In the genomic region with DNA sequence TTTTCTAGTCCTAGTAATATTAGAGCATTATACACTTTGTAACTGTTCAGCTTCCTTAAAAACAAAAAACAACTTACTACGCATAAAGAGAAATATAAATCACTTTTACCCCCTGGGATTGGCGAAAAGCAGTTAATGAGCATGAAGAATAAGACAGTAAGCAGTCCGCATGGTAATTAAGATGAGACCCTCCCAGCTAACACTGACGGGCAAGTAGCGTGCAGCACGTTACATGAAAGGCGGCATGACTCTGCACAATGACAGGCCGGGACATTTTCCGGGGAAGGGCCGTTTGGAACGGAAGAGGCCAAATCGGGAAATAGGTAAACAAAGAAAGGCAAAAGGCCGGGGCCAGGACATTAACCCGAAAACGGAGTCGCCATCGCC, we compare ENCODE assay signal across 8 mouse cellular contexts. TPM values are rescaled to one million over a fixed set of nuclear protein-coding genes. Genes with fewer than 3 reads are reported as not detected.
A peak's percentile ranks its signal among the peaks of the same experiment; 100 is the strongest.
DNase-seq lines count a peak whose midpoint lies in the region; ATAC-seq and TF ChIP-seq lines count a peak whose summit lies in the region.

No protein-coding gene starts in this region.

- H3K9me3 ChIP-seq in MEL (replicated peaks; ENCODE audit: insufficient read depth, low read length) = no peaks in the 10 kb centered on the region
- H3K9me3 ChIP-seq in kidney, embryonic 15.5 days (replicated peaks) = no peaks in the 10 kb centered on the region

- H3K27me3 ChIP-seq in heart, adult 2 months (ENCODE audit: control insufficient read depth, insufficient read depth, low read length) = no peaks in the 10 kb centered on the region
- H3K27me3 ChIP-seq in MEL (ENCODE audit: control insufficient read depth in 1 of 2, insufficient read depth in 2 of 2, low read length in 2 of 2) = no peaks in the 10 kb centered on the region
- no peaks in the 10 kb centered on the region for H3K27me3 ChIP-seq in kidney, embryonic 15.5 days

- H3K4me1 ChIP-seq in heart, adult 2 months (ENCODE audit: control insufficient read depth, insufficient read depth, low read length) = peaks cover 7% of the 10 kb centered on the region
- H3K4me1 ChIP-seq in MEL (ENCODE audit: control insufficient read depth in 1 of 2, insufficient read depth in 2 of 2, low read length in 2 of 2) = peaks cover 5 to 6% of the 10 kb centered on the region in 2 experiments; a peak in 3 of 4 replicates
- H3K4me1 ChIP-seq in kidney, embryonic 15.5 days = peaks cover 29% of the 10 kb centered on the region

- ATAC-seq in erythroid progenitor cell, adult 5-6 weeks (replicated peaks; ENCODE audit: low FRiP score, poor library complexity, severe bottlenecking) = peak; percentile 66
- ATAC-seq in kidney, embryonic 15.5 days (replicated peaks; ENCODE audit: low FRiP score) = peak; percentile 77

- peak overlapping the region; percentile 96 for H3K9ac ChIP-seq in heart, adult 2 months (ENCODE audit: low read depth, low read length)
- peak overlapping the region; percentile 100 for H3K9ac ChIP-seq in MEL (ENCODE audit: control insufficient read depth, low read depth, low read length, poor library complexity, severe bottlenecking)
- peak overlapping the region; percentile 80 for H3K9ac ChIP-seq in kidney, embryonic 15.5 days

- DNase-seq in heart, adult 2 months = no peak
- no peak for DNase-seq in heart, postnatal 4 days
- DNase-seq in MEL (ENCODE audit: low read depth, low spot score) = peak; percentile 94
- DNase-seq in lung, postnatal 25 days (ENCODE audit: low spot score) = peak; percentile 93
- peak; percentile 93 for DNase-seq in yolk sac, embryonic 10.5 days (ENCODE audit: low spot score)
- DNase-seq in ovary, postnatal 14 days (ENCODE audit: low spot score) = no peak

- under 1% methylated on average over 17 of the region's 17 CpGs for WGBS in heart, adult 2 months
- 0% methylated on average over 17 of the region's 17 CpGs for WGBS in kidney, embryonic 15.5 days

- H3K36me3 ChIP-seq in heart, adult 2 months (ENCODE audit: control insufficient read depth, insufficient read depth, low read length) = peaks cover 33% of the 10 kb centered on the region
- H3K36me3 ChIP-seq in MEL (ENCODE audit: control insufficient read depth in 1 of 2, insufficient read depth in 2 of 2, low read length in 2 of 2) = peaks cover 9 to 31% of the 10 kb centered on the region in 2 experiments
- H3K36me3 ChIP-seq in kidney, embryonic 15.5 days = peaks cover 25% of the 10 kb centered on the region

- peak overlapping the region; percentile 63 for H3K4me2 ChIP-seq in kidney, embryonic 15.5 days

- peak; percentile 93 for TF ChIP-seq POLR2A in heart, adult 2 months (IDR thresholded peaks at IDR 0.05; ENCODE audit: insufficient read depth, low read depth, low read length)
- peak in 1 of 2 experiments; percentile 74; a peak in 2 of 4 replicates for TF ChIP-seq POLR2A in MEL (IDR thresholded peaks at IDR 0.05; ENCODE audit: control insufficient read depth in 1 of 2, insufficient read depth in 1 of 2, low read depth in 1 of 2, low read length in 2 of 2, poor library complexity in 1 of 2)

- no peak for TF ChIP-seq RAD21 in MEL (IDR thresholded peaks at IDR 0.05; ENCODE audit: low read depth, low read length)

- no peaks in the 10 kb centered on the region for H3K79me2 ChIP-seq in heart, adult 2 months (replicated peaks; ENCODE audit: control insufficient read depth, insufficient read depth, low read length)
- peaks cover 10% of the 10 kb centered on the region; the same call in 1 of the 2 replicates for H3K79me2 ChIP-seq in MEL (ENCODE audit: control insufficient read depth, insufficient read depth, low read length, poor library complexity)

- intact Hi-C loops in heart, adult 2 months (cut with DNase I) = loop anchor here (1.0 to 10.0 kb wide), 3 partner anchors 51 to 133 kb away; partner anchors contain the start of genes Desi2 and Efcab2

- peak overlapping the region; percentile 99 for H3K27ac ChIP-seq in heart, adult 2 months
- H3K27ac ChIP-seq in MEL (ENCODE audit: control insufficient read depth, low read depth, low read length) = peak overlapping the region; percentile 100
- H3K27ac ChIP-seq in kidney, embryonic 15.5 days = peak overlapping the region; percentile 100

- TF ChIP-seq CTCF in heart, adult 2 months (IDR thresholded peaks at IDR 0.05) = no peak
- no peak for TF ChIP-seq CTCF in MEL (IDR thresholded peaks at IDR 0.05 in 2 of 3, conservative IDR thresholded peaks at IDR 0.05 in 1 of 3; ENCODE audit: control insufficient read depth in 1 of 3, insufficient read depth in 1 of 3, low read depth in 2 of 3, low read length in 3 of 3, poor library complexity in 1 of 3, severe bottlenecking in 1 of 3)

- TF ChIP-seq EP300 in heart, adult 2 months (IDR thresholded peaks at IDR 0.05; ENCODE audit: insufficient read depth, low read depth, low read length) = peak; percentile 89
- peak in 1 of 2 experiments; percentile 56; a peak in 2 of 4 replicates for TF ChIP-seq EP300 in MEL (IDR thresholded peaks at IDR 0.05; ENCODE audit: low read depth in 1 of 2, low read length in 2 of 2)

- H3K4me3 ChIP-seq in heart, adult 2 months = peak overlapping the region; percentile 68
- peak overlapping the region; percentile 71 to 83 for H3K4me3 ChIP-seq in MEL (ENCODE audit: control insufficient read depth in 1 of 2, insufficient read depth in 1 of 2, low read depth in 2 of 2, low read length in 2 of 2)
- peak overlapping the region; percentile 71 for H3K4me3 ChIP-seq in kidney, embryonic 15.5 days (replicated peaks)

TF ChIP-seq in MEL, 35 proteins besides CTCF, POLR2A, EP300 and RAD21 (continues in another document):
- no peak; the same call in 1 of the 2 replicates for TF ChIP-seq NELFE (IDR thresholded peaks at IDR 0.05; ENCODE audit: low read depth, low read length)
- TF ChIP-seq ZC3H11A (IDR thresholded peaks at IDR 0.05; ENCODE audit: low read depth, low read length) = no peak
- peak; percentile 60 for TF ChIP-seq HCFC1 (IDR thresholded peaks at IDR 0.05; ENCODE audit: low read depth, low read length)
- peak; percentile 56 for TF ChIP-seq ETS1 (IDR thresholded peaks at IDR 0.05; ENCODE audit: low read depth, low read length)
- no peak for TF ChIP-seq MAZ (IDR thresholded peaks at IDR 0.05; ENCODE audit: low read depth, low read length)
- no peak for TF ChIP-seq TAL1 (IDR thresholded peaks at IDR 0.05; ENCODE audit: low read length)
- peak; percentile 94; the same call in 1 of the 2 replicates for TF ChIP-seq CHD1 (IDR thresholded peaks at IDR 0.05; ENCODE audit: low read depth, low read length)
- peak; percentile 92 for TF ChIP-seq SIN3A (IDR thresholded peaks at IDR 0.05; ENCODE audit: low read length)
- no peak for TF ChIP-seq ZNF384 (IDR thresholded peaks at IDR 0.05; ENCODE audit: low read depth, low read length)
- no peak for TF ChIP-seq RCOR1 (IDR thresholded peaks at IDR 0.05; ENCODE audit: low read depth, low read length)
- 0 out of 2 replicates have a peak, but pooled peaks have one; percentile 66 for TF ChIP-seq POLR2AphosphoS5 (IDR thresholded peaks at IDR 0.05; ENCODE audit: borderline replicate concordance, low read depth, low read length)
- TF ChIP-seq MYB (IDR thresholded peaks at IDR 0.05; ENCODE audit: low read depth, low read length) = peak; percentile 25; the same call in 1 of the 2 replicates
- TF ChIP-seq MEF2A (IDR thresholded peaks at IDR 0.05; ENCODE audit: extremely low read depth, insufficient replicate concordance, low read depth, low read length, poor library complexity, severe bottlenecking) = no peak
- TF ChIP-seq SMC3 (IDR thresholded peaks at IDR 0.05; ENCODE audit: low read depth, low read length) = no peak
- peak; percentile 70 for TF ChIP-seq MAFK (IDR thresholded peaks at IDR 0.05; ENCODE audit: borderline replicate concordance, low read depth, low read length)
- peak; percentile 72 for TF ChIP-seq ELF1 (IDR thresholded peaks at IDR 0.05; ENCODE audit: low read depth, low read length)
- no peak for TF ChIP-seq USF1 (IDR thresholded peaks at IDR 0.05; ENCODE audit: low read depth, low read length)
- peak; percentile 84; the same call in 1 of the 2 replicates for TF ChIP-seq ZMIZ1 (IDR thresholded peaks at IDR 0.05; ENCODE audit: low read depth, low read length)
- no peak for TF ChIP-seq E2F4 (IDR thresholded peaks at IDR 0.05; ENCODE audit: borderline replicate concordance, low read depth, low read length)
- peak; percentile 73 for TF ChIP-seq GABPA (IDR thresholded peaks at IDR 0.05; ENCODE audit: low read depth, low read length)
- TF ChIP-seq MAX (IDR thresholded peaks at IDR 0.05; ENCODE audit: low read length) = peak; percentile 90
- TF ChIP-seq POLR2AphosphoS2 (IDR thresholded peaks at IDR 0.05; ENCODE audit: low read length) = no peak
- TF ChIP-seq BHLHE40 (IDR thresholded peaks at IDR 0.05; ENCODE audit: borderline replicate concordance, low read depth, low read length) = peak; percentile 58; the same call in 1 of the 2 replicates
- no peak for TF ChIP-seq JUND (IDR thresholded peaks at IDR 0.05; ENCODE audit: low read depth, low read length)
- peak; percentile 89 for TF ChIP-seq TBP (IDR thresholded peaks at IDR 0.05; ENCODE audit: low read depth, low read length)
- TF ChIP-seq TCF12 (IDR thresholded peaks at IDR 0.05; ENCODE audit: low read depth, low read length) = no peak; the same call in 1 of the 2 replicates

RNA-seq across cellular contexts. Expression of gene Cox20, which starts 0.9 kb away (rescaled TPM):
- 100 to 1,000 TPM; 102 to 105 TPM for total RNA-seq in heart, adult 2 months (2021)
- 54.7 and 107 TPM in 2 replicates for polyA plus RNA-seq in heart, adult 2 months (2012; rRNA removed)
- 100 to 1,000 TPM; 146 to 147 TPM for total RNA-seq in heart, postnatal 4 days (2021)
- total RNA-seq in MEL (2012; rRNA removed) = 24.3 and 26.8 TPM in 2 replicates
- 10 to 100 TPM in 1 of 2 experiments, not detected in 1; 27.3 TPM for polyA plus RNA-seq in MEL (2012; ENCODE audit: insufficient read depth in 1 of 2, insufficient read length in 2 of 2, low read depth in 1 of 2, low replicate concordance in 2 of 2, missing spikeins in 1 of 2)
- total RNA-seq in erythroid progenitor cell, adult 5-6 weeks (2015; ENCODE audit: low replicate concordance) = 148 and 178 TPM in 2 replicates
- total RNA-seq in erythroid progenitor cell, adult 5-6 weeks (2017; ENCODE audit: low replicate concordance) = 230 and 253 TPM in 2 replicates
- 139 and 149 TPM in 2 replicates for polyA plus RNA-seq in kidney, embryonic 15.5 days (2015; fragmentation: Nextera tagmentation; extraction: Ambion mirVana)

RNA-seq across cellular contexts. Expression of gene Hnrnpu, which starts 19.6 kb away (rescaled TPM):
- total RNA-seq in heart, adult 2 months (2021) = 100 to 1,000 TPM; 167 to 176 TPM
- 27.3 and 52.4 TPM in 2 replicates for polyA plus RNA-seq in heart, adult 2 months (2012; rRNA removed)
- total RNA-seq in heart, postnatal 4 days (2021) = 100 to 1,000 TPM; 343 to 362 TPM
- total RNA-seq in MEL (2012; rRNA removed) = 373 and 409 TPM in 2 replicates
- 1,000 to 10,000 TPM in 1 of 2 experiments, 100 to 1,000 TPM in 1; 789 to 2,754 TPM for polyA plus RNA-seq in MEL (2012; ENCODE audit: insufficient read depth in 1 of 2, insufficient read length in 2 of 2, low read depth in 1 of 2, low replicate concordance in 2 of 2, missing spikeins in 1 of 2)
- total RNA-seq in erythroid progenitor cell, adult 5-6 weeks (2015; ENCODE audit: low replicate concordance) = 388 and 415 TPM in 2 replicates
- 473 and 501 TPM in 2 replicates for total RNA-seq in erythroid progenitor cell, adult 5-6 weeks (2017; ENCODE audit: low replicate concordance)
- polyA plus RNA-seq in kidney, embryonic 15.5 days (2015; fragmentation: Nextera tagmentation; extraction: Ambion mirVana) = 403 and 407 TPM in 2 replicates

Comparison
In these comparisons a context has a peak if more than half of its experiments do, and no peak if none do; other contexts are left out.
1. DNase-seq: peak in MEL (single experiment), lung, postnatal 25 days (single experiment) and yolk sac, embryonic 10.5 days (single experiment); none in heart, adult 2 months (0 of 2), heart, postnatal 4 days (single experiment) and ovary, postnatal 14 days (single experiment).
2. Peak in every context shown above with its lines, with median percentiles within 50 percentile points of each other: H3K27ac ChIP-seq, H3K4me3 ChIP-seq and H3K9ac ChIP-seq.